ENCODE assay signal across 8 mouse cellular contexts in genomic region chr3:89772588-89772967, GRCm38 (mm10). TPM values are rescaled to one million over a fixed set of nuclear protein-coding genes. Genes with fewer than 3 reads are reported as not detected.
DNase-seq lines count a peak whose midpoint lies in the region; ATAC-seq lines count a peak whose summit lies in the region.

No protein-coding gene starts in this region.

- peak overlapping the region; percentile 100 for H3K9ac ChIP-seq in intestine, embryonic 15.5 days

- peak overlapping the region; percentile 99 for H3K4me3 ChIP-seq in intestine, embryonic 15.5 days (replicated peaks)

- H3K36me3 ChIP-seq in intestine, embryonic 15.5 days = peaks cover 13% of the 10 kb centered on the region; the same call in 1 of the 2 replicates

- H3K4me1 ChIP-seq in intestine, embryonic 15.5 days (replicated peaks) = peaks cover 20% of the 10 kb centered on the region

- ATAC-seq in intestine, embryonic 15.5 days = peak; percentile 71

- WGBS in intestine, embryonic 15.5 days = under 1% methylated on average over 17 of the region's 17 CpGs

- peak; percentile 66 for DNase-seq in adrenal gland, adult 8-10 months
- DNase-seq in embryo, embryonic 9.5 days (ENCODE audit: extremely low spot score) = peak; percentile 90
- DNase-seq in gastrocnemius, postnatal 4 days (ENCODE audit: low spot score in 2 of 2) = peak; percentile 43 to 74
- DNase-seq in left cerebral cortex, postnatal 25 days (ENCODE audit: low spot score in 2 of 2) = peak; percentile 81 to 88
- DNase-seq in mesoderm, embryonic 11.5 days (ENCODE audit: low read depth, low spot score) = peak; percentile 94
- peak; percentile 81 for DNase-seq in right cerebral cortex, postnatal 25 days
- peak; percentile 66 to 75 for DNase-seq in urinary bladder, postnatal 4 days (ENCODE audit: low spot score in 2 of 2)

- H3K9me3 ChIP-seq in intestine, embryonic 15.5 days = no peaks in the 10 kb centered on the region

- peak overlapping the region; percentile 98 for H3K27ac ChIP-seq in intestine, embryonic 15.5 days

- H3K27me3 ChIP-seq in intestine, embryonic 15.5 days (replicated peaks) = no peaks in the 10 kb centered on the region

- peak overlapping the region; percentile 88 for H3K4me2 ChIP-seq in intestine, embryonic 15.5 days (replicated peaks)

- intact Hi-C loops in left cerebral cortex, postnatal 25 days (cut with DNase I) = loop anchor here (2.0 kb wide), 4 partner anchors 42 to 456 kb away; partner anchors contain the start of gene Adar

RNA-seq across cellular contexts. Expression of gene Ube2q1, which starts 0.8 kb away (rescaled TPM):
- 10 to 100 TPM; 65.6 to 74.6 (median 72.5) TPM for total RNA-seq in adrenal gland, adult 8-10 months (2022)
- 10 to 100 TPM; 29.5 to 33.4 TPM for total RNA-seq in gastrocnemius, postnatal 4 days (2021)
- 12.3 and 14.3 TPM in 2 replicates for polyA plus RNA-seq in intestine, embryonic 15.5 days (2015; fragmentation: Nextera tagmentation; extraction: Ambion mirVana)
- total RNA-seq in left cerebral cortex, postnatal 25 days (2021) = 10 to 100 TPM; 87.1 to 89.9 TPM

RNA-seq across cellular contexts. Expression of gene Chrnb2, which starts 8.1 kb away (rescaled TPM):
- 1 to 10 TPM; 4.9 to 7.5 (median 5.6) TPM for total RNA-seq in adrenal gland, adult 8-10 months (2022)
- total RNA-seq in gastrocnemius, postnatal 4 days (2021) = under 1 TPM; 0.23 to 0.27 TPM
- polyA plus RNA-seq in intestine, embryonic 15.5 days (2015; fragmentation: Nextera tagmentation; extraction: Ambion mirVana) = 1.6 and 1.7 TPM in 2 replicates
- total RNA-seq in left cerebral cortex, postnatal 25 days (2021) = 10 to 100 TPM; 25.5 to 26.2 TPM

RNA-seq across cellular contexts. Expression of gene Adar, which starts 57.8 kb away (rescaled TPM):
- total RNA-seq in adrenal gland, adult 8-10 months (2022) = 10 to 100 TPM; 38.7 to 57.6 (median 46.9) TPM
- 10 to 100 TPM in 1 of 2 experiments, 1 to 10 TPM in 1; 9.0 to 11.2 TPM for total RNA-seq in gastrocnemius, postnatal 4 days (2021)
- 9.7 and 10.4 TPM in 2 replicates for polyA plus RNA-seq in intestine, embryonic 15.5 days (2015; fragmentation: Nextera tagmentation; extraction: Ambion mirVana)
- total RNA-seq in left cerebral cortex, postnatal 25 days (2021) = 100 to 1,000 TPM; 127 to 140 TPM

RNA-seq across cellular contexts. Expression of gene She, which starts 58.6 kb away (rescaled TPM):
- 10 to 100 TPM in 2 of 4 experiments, 1 to 10 TPM in 2; 5.6 to 11.6 (median 10.1) TPM for total RNA-seq in adrenal gland, adult 8-10 months (2022)
- 10 to 100 TPM; 10.3 to 11.1 TPM for total RNA-seq in gastrocnemius, postnatal 4 days (2021)
- 3.7 and 3.8 TPM in 2 replicates for polyA plus RNA-seq in intestine, embryonic 15.5 days (2015; fragmentation: Nextera tagmentation; extraction: Ambion mirVana)
- total RNA-seq in left cerebral cortex, postnatal 25 days (2021) = 1 to 10 TPM; 3.1 to 3.4 TPM

Comparison
In these comparisons a context has a peak if more than half of its experiments do, and no peak if none do; other contexts are left out.
1. Peak in every context shown above with its lines: DNase-seq, ATAC-seq, H3K4me3 ChIP-seq and H3K27ac ChIP-seq.
2. RNA of gene Chrnb2, which starts 8.1 kb away (total RNA-seq): 25.5 to 26.2 TPM in left cerebral cortex, postnatal 25 days and 4.9 to 7.5 TPM in adrenal gland, adult 8-10 months; 0.23 to 0.27 TPM in gastrocnemius, postnatal 4 days; every median in the first group is over 4 times any median in the second.